Mouse (Mus musculus) 416B (cell line): ENCODE measurements at regions not wholly inside any gene's neighbourhood (a gene's known extent, or its start where the extent isn't known, plus 50 kb on each side); places are given as distances from the start of the nearest gene placed in this dataset.

Experiments used
- DNase-seq: peaks from one replicate; pipeline ENCODE4 v3.0.0; 2011; ENCODE audit warnings: low read depth

GRCm38 (mm10) chr17:66252926-66253325 is 129.6 kb downstream of the Ddx11 start:
- DNase-seq: no peak

- DNase-seq: no peak
Observed at GRCm38 (mm10) chr17:66259697-66260096, 136.4 kb downstream of the Ddx11 start.

GRCm38 (mm10) chr17:66262681-66263240 is 139.4 kb downstream of the Ddx11 start:
- no peak for DNase-seq

- DNase-seq: no peak
Observed at GRCm38 (mm10) chr17:66263405-66263804, 140.1 kb downstream of the Ddx11 start.

GRCm38 (mm10) chr17:66266803-66267202 is 143.5 kb downstream of the Ddx11 start:
- no peak for DNase-seq

GRCm38 (mm10) chr17:66267831-66268230 is 144.5 kb downstream of the Ddx11 start:
- no peak for DNase-seq

GRCm38 (mm10) chr17:66269567-66269966 is 146.2 kb downstream of the Ddx11 start:
- no peak for DNase-seq

GRCm38 (mm10) chr17:66271906-66272305 is 148.6 kb downstream of the Ddx11 start:
- no peak for DNase-seq

GRCm38 (mm10) chr17:66276778-66277177 is 153.5 kb downstream of the Ddx11 start:
- no peak for DNase-seq

- no peak for DNase-seq
Observed at GRCm38 (mm10) chr17:66278037-66278436, 154.7 kb downstream of the Ddx11 start.

- DNase-seq: no peak
Observed at GRCm38 (mm10) chr17:66285295-66285694, 162.0 kb downstream of the Ddx11 start.
